Mouse (Mus musculus) C2C12 (cell line): ENCODE data around the gene Tcerg1l. TPM values are rescaled to one million over a fixed set of nuclear protein-coding genes. Genes with fewer than 3 reads are reported as not detected.

ENCODE experiments used
- H3K27me3 ChIP-seq: one replicate; pipeline ENCODE4 v1.6.1; 2011; ENCODE audit not compliant: control insufficient read depth, insufficient read depth, insufficient read length
- H3K36me3 ChIP-seq: one replicate; pipeline ENCODE4 v1.6.1; 2011; ENCODE audit not compliant: control insufficient read depth, insufficient read depth
- H3K4me3 ChIP-seq: one replicate; pipeline ENCODE4 v1.5.1; 2011; ENCODE audit warnings: mild to moderate bottlenecking, control low read depth; ENCODE audit not compliant: poor library complexity, insufficient read depth, severe bottlenecking
- H3K79me2 ChIP-seq: one replicate; pipeline ENCODE4 v1.6.1; 2011; ENCODE audit not compliant: control insufficient read depth, insufficient read depth
- H3K79me3 ChIP-seq: one replicate; pipeline ENCODE4 v1.6.1; 2011; ENCODE audit warnings: low read depth, control low read depth
- H3ac ChIP-seq: one replicate; pipeline ENCODE3; 2011; ENCODE audit warnings: low read depth; ENCODE audit not compliant: control insufficient read depth, insufficient read length
- CEBPB ChIP-seq: IDR thresholded peaks from one replicate; pipeline ENCODE4 v1.6.1; 2011; ENCODE audit warnings: low read depth, mild to moderate bottlenecking, control low read depth, moderate library complexity
- CTCF ChIP-seq: IDR thresholded peaks from one replicate; pipeline ENCODE4 v1.5.1; 2011; ENCODE audit not compliant: control insufficient read depth, insufficient read depth, insufficient read length
- FOSL1 ChIP-seq: IDR thresholded peaks from one replicate; pipeline ENCODE4 v1.8.0; 2011; ENCODE audit warnings: mild to moderate bottlenecking, low read length; ENCODE audit not compliant: poor library complexity, insufficient read depth, severe bottlenecking
- MAX ChIP-seq: IDR thresholded peaks from one replicate; pipeline ENCODE4 v1.6.1; 2011; ENCODE audit warnings: mild to moderate bottlenecking, control low read depth
- MYOD1 ChIP-seq: IDR thresholded peaks from one replicate; pipeline ENCODE4 v1.6.1; 2011; ENCODE audit warnings: low read depth; ENCODE audit not compliant: control insufficient read depth, insufficient read length
- MYOG ChIP-seq: IDR thresholded peaks from one replicate; pipeline ENCODE4 v1.6.1; 2011; ENCODE audit not compliant: control insufficient read depth, insufficient read length; ENCODE audit errors: extremely low read depth
- USF1 ChIP-seq: IDR thresholded peaks from one replicate; pipeline ENCODE4 v1.6.1; 2011; ENCODE audit warnings: low read depth, mild to moderate bottlenecking, control low read depth, moderate library complexity
- polyA plus RNA-seq: library from polyadenylated mRNA; unstranded; fragments of >200 nt; fragmentation: generic; extraction: Trizol; gene quantifications from one replicate; pipeline ENCODE4 v1.2.1, GENCODE M21; 2012; ENCODE audit warnings: missing spikeins

Tcerg1l gene
- polyA plus RNA-seq, 1 experiment = not detected

DNA sequence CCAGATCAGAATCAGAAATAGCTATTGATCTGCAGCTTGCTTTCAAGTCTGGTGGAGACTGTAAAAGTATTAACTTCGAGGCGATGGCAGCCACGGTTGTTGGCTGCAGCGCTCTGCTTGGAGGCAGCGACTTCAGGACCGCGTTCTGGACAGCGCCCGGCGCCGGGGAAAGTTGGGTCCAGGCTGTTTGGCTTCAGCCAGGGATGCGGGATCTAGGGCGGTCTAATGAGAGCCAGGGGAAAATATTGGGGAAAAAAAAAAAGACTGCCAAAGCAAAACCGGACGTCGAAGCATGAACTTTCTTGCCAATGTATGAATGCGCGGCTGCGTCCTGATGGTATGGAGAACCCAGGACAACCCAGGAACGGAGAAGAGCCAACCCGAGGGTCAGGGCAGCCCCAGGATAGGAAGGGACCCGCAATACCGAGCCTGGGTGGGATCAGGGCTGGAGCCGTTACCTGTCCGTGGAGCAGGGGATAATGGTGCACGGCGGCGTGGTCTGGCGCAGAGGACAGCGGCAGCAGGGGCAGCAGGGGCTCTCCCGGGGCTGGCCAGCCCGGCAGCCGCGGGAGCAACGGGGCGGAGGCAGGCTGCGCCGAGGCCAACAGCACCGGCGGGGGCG, 556 bp downstream of the Tcerg1l start:
- Histone ChIP-seq H3K36me3 (no peaks in the 10 kb centered on the region), H3K27me3 (no peaks in the 10 kb centered on the region), H3K79me2 (no peaks in the 10 kb centered on the region), H3K4me3 (no peak overlapping the region), H3K79me3 (no peaks in the 10 kb centered on the region), H3ac (no peak overlapping the region)
- no peak for TF ChIP-seq MYOD1
- TF ChIP-seq MYOG = no peak
- no peak for TF ChIP-seq CEBPB
- TF ChIP-seq CTCF = no peak
- TF ChIP-seq MAX = no peak
- TF ChIP-seq FOSL1 = no peak

DNA sequence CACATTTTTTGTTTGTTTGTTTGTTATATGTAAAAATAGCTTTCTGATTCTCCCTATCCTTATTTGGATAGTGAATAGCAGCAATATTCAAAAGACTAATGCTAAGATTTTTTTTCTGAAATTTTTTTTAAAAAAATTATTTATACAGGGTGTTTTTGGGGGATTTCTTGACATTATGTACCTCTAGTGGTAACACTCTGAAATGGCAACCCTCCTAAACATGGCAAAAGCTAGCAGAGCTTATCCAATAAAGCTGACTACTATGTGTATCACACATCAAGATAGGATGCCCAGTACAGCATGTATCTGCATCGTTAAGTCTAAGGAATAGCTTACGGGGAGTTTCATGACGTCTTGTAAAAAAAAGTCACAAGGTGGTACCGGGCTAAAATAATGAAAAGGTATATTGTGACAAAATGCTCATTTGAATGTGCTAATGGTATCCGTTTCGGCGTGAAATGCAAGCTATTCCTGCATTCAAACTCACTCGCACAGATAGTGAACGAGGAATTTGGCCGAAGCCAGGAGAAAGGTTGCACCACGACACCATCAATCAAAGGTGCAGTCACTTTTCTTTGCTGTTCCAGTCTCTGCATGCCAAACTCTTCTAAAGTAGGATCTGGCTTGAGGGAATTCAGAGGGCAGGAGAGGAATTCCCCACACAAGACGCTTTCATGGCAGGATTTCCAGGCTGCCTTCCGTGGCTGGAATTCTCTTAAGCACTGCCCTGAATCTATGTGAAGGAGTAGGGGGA, 1.2 kb downstream of the Tcerg1l start:
- Histone ChIP-seq H3K36me3 (no peaks in the 10 kb centered on the region), H3ac (no peak overlapping the region), H3K79me2 (no peaks in the 10 kb centered on the region), H3K79me3 (no peaks in the 10 kb centered on the region), H3K4me3 (no peak overlapping the region), H3K27me3 (no peaks in the 10 kb centered on the region)
- no peak for TF ChIP-seq FOSL1
- TF ChIP-seq USF1 = no peak

DNA sequence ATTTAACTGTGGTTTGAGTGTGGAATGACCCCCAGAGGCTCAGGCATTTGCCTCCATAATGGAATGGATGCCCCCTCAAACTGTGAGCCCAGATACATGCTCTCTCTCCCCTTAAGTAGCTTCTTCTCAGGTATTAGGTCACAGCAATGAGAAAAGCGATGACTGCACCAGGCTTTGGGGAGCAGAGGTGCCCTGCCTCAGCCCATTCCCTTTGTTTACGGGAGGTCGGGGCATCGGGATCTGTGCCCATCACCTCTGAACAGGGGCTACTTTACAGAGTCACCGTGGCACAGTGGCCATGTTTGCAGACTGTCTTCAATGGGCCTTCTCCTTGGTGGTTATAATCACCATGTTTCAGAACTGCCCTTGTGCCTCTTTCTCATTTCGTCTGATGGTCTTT, 7.6 kb downstream of the Tcerg1l start:
- Histone ChIP-seq H3ac (no peak overlapping the region), H3K79me3 (no peaks in the 10 kb centered on the region), H3K4me3 (no peak overlapping the region), H3K79me2 (no peaks in the 10 kb centered on the region), H3K27me3 (no peaks in the 10 kb centered on the region), H3K36me3 (no peaks in the 10 kb centered on the region)
- no peak for TF ChIP-seq CTCF
- TF ChIP-seq MYOD1 = no peak
- TF ChIP-seq MYOG = no peak
- TF ChIP-seq MAX = no peak
- no peak for TF ChIP-seq FOSL1
- no peak for TF ChIP-seq USF1
- no peak for TF ChIP-seq CEBPB

DNA sequence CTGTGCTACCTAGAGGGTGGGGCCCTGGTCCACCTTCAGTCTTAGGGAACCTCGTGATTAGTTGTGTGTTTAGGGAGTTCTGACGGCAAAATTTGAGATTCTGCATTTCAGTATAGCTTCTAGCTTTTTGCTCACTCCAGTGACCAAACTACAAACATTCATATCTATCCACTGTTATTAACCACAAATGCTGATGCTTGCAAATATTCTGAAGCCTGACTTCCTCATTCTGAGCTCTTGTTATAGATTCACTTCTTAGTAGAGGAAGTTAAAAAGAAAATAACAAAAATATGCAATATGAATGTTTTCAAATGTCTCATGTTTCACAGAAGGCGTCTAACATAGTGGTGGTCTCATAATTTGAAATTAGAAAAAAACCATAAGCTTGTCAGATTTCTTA, 8.5 kb downstream of the Tcerg1l start:
- TF ChIP-seq CTCF = no peak
- TF ChIP-seq MYOG = no peak
- no peak for TF ChIP-seq FOSL1
- TF ChIP-seq CEBPB = no peak
- no peak for TF ChIP-seq MYOD1
- no peak for TF ChIP-seq USF1
- no peak for TF ChIP-seq MAX
- Histone ChIP-seq H3K27me3 (no peaks in the 10 kb centered on the region), H3K36me3 (no peaks in the 10 kb centered on the region), H3K79me3 (no peaks in the 10 kb centered on the region), H3K4me3 (no peak overlapping the region), H3K79me2 (no peaks in the 10 kb centered on the region), H3ac (no peak overlapping the region)

DNA sequence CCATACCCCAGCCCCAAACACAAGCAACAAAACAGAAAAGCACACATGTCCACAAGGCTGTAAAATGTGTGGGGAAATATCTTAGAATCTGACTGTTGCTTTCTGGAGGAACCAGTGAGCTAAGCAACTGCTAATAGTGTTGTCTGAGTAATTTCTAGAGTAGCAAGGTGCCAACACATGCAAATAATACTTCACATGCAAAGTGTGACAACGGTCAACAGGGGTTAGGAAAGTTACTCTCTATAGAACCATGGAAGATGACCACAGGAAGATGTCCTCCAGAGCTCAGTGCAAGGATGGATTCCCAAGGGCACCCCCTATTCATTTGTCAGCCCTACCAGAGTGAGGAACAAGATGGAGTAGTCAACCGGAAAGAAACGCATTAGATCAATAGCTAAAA, 18.3 kb downstream of the Tcerg1l start:
- Histone ChIP-seq H3ac (no peak overlapping the region), H3K79me2 (no peaks in the 10 kb centered on the region), H3K79me3 (no peaks in the 10 kb centered on the region), H3K36me3 (no peaks in the 10 kb centered on the region), H3K4me3 (no peak overlapping the region), H3K27me3 (no peaks in the 10 kb centered on the region)
- TF ChIP-seq MYOG (no peak), USF1 (no peak), MYOD1 (no peak), FOSL1 (no peak), CEBPB (no peak), MAX (no peak), CTCF (no peak)

DNA sequence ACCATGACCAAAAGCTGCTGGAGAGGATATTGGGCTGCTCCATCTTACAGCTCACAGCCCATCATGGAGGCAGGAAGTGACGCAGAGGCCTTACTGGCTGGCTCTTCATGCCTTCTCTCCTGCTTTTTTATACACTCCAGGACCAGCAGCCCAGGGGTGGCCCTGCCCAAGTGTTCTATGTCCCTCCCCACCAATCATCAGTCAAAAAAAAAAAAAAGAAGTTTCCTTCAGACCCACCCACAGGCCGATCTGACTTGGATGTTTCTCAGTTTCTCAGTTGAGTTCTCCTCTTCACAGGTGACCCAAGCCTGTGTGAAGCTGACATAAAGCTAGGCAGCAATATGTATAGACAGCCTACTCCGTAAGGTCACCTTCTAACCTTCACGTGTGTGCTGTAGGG, 19.0 kb downstream of the Tcerg1l start:
- Histone ChIP-seq H3K79me3 (no peaks in the 10 kb centered on the region), H3K4me3 (no peak overlapping the region), H3K79me2 (no peaks in the 10 kb centered on the region), H3K36me3 (no peaks in the 10 kb centered on the region), H3ac (no peak overlapping the region), H3K27me3 (no peaks in the 10 kb centered on the region)
- TF ChIP-seq MAX = no peak
- TF ChIP-seq CTCF = no peak
- TF ChIP-seq FOSL1 = no peak
- no peak for TF ChIP-seq CEBPB
- no peak for TF ChIP-seq MYOD1
- TF ChIP-seq USF1 = no peak
- TF ChIP-seq MYOG = no peak
